Mouse (Mus musculus) kidney, adult 2 months (tissue): ENCODE data around the gene Atxn3.

ENCODE experiments used
- CTCF ChIP-seq: fragments of 200-500 bp; conservative IDR thresholded peaks from 2 replicates; pipeline ENCODE4 v1.5.1; 2011; ENCODE audit warnings: low read depth, mild to moderate bottlenecking, control low read depth, low read length, moderate library complexity, mixed read lengths; ENCODE audit not compliant: insufficient read depth, insufficient read length
- POLR2A ChIP-seq: fragments of 200-500 bp; IDR thresholded peaks from one replicate; pipeline ENCODE4 v1.6.1; 2011; ENCODE audit warnings: low read depth, low read length, control low read depth

DNA sequence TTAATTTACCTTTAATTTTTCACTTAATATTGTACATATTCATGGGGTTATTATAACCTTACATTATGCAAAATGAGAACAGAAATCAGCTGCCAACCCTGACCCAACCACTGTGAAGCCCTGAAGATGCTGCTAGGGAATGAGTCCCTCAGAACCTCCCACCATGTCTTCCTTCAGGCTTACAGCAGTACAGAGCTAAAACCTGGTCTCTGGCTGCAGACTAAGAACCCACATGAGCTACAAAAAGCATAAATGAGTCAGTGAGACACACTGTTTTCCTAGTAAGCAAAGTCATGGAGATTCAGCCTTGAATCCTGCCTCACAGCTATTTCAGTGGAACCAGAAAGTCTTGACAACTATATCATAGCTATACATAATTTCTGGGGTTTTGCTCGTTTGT is 29.6 kb downstream of the Atxn3 start:
- TF ChIP-seq CTCF (no peak), POLR2A (no peak)
